Mouse (Mus musculus): ENCODE data around the gene Mgrn1.

The Mgrn1 gene

DNA sequence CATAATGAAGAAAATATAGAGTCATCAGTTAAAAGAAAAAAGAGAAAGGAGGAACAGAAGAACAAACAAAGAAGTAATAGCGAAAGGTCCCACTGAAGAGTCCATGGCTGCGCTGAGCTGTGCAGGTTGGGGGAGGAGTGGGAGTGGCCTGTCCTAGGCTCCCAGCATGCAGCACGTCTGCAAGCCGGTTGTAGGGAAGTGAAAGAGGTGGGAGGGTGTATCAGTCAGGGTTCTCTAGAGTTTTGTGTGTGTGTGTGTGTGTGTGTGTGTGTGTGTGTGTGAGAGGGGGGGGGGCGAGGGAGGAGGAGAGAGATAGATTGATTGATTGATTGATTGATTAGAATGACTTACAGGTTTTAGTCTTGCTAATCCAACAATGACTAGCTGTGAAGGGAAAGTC lies 21.9 kb downstream of the Mgrn1 start:
- no peak for DNase-seq (ENCODE audit: low spot score in 2 of 2)

DNA sequence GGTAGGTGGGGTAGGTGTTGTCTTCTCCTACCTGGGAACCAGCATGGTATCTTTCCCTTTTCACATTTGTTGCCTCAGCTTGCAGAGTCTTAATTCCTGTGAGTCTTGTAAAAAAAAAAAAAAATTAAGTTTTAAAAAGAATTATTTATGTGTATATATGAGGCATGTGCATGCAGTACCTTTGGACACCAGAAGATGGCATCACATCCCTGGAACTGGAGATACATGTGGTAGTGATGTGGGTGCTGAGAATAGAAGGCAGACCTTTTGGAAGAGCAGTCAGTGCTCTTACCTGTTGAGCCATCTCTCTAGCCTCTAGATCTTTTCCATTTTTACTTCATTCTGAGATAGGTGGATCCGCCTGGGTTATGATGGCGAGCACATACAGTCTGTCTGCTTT lies 23.7 kb downstream of the Mgrn1 start:
- no peak for DNase-seq (ENCODE audit: low spot score in 2 of 2)

- no peak for DNase-seq (ENCODE audit: low spot score in 2 of 2)
Measured at GRCm38 (mm10) chr16:4910758-4911157, 24.7 kb downstream of the Mgrn1 start.

GRCm38 (mm10) chr16:4912074-4912648 lies 26.1 kb downstream of the Mgrn1 start:
- DNase-seq (ENCODE audit: low spot score in 2 of 2) = no peak

DNA sequence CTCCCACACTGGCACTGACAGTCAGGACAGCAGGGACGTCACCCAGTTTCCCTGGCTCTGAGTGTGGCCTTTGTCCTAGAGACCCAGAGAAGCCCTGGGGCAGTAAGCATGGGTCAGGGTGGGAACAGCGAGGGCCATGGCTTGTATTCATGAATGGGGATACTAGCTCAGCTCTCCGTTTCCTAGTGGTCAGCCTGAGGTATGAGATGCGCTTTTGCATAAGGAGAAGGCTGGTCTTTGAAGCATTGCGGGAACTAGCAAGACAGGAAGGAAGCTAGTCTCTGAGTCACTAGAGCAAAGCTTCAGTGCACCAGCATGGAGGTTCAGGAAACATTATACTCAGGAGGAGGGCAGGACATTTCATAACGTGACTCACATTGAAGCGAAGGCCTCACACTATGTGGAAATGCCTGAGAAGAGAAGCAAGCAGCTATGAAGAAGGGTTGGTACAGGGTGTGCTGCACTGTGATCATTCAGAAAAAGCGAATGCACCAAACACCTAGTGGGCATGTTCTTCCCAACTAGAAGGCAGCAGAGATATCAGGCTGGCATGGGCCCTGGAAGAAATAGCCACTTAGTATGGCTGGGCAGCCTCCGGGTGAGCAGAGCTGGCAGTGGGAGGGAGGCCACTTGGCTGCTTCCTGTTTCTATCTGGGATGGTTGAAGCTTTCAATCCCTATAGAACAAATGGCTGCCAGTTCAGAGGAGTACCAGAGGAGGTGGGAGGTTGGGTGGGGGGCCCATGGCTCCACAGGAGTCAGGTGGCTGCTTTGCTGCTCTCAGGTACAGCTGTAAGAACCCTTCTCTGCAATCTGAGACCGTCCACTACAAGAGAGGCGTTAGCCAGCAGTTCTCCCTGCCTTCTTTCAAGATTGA lies 27.1 kb downstream of the Mgrn1 start:
- DNase-seq (ENCODE audit: low spot score in 2 of 2) = no peak

DNA sequence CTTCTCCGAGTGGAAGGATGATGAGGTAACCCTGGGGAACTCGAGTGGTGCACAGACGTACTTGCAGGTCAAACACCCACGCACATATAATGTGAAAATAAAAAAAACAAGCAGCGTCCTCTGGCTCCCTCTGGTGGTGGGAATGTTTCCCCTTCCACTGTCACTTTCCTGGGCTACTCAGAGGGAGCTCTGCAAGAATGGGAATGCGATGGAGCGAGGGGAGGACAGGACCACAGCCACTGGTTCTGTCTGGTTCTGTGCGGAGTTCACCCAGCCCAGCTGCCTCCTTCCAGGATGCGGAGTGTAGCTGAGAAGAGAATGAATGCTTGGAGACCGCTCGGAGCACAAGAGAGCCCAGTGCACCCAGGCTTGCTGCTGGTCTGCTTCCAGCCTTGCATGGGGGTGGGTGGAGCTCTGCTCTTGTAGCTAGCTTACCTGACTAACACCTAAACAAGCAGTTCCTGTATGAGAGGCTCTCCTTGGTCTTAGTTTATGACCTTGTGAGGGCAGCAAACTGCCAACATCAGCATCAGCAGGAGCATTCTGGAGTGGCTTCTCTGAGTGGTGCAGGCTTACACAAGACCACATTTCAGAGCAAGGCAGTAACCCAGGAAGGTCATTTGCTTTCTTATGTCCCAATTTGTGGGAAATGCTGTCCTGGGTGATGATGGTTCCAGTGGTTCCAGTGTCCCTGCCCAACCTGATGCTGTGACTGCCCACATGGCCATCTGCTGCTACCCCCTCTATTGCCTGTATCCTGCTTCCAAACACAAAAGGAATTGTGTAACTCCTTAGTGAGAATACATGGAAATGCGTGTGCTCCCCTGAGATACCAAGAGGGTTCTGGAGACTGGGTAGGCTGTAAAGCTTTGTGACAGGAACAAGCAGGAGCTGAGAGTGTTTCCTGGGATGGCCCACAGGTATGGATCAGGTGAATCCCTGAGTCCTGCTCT lies 28.0 kb downstream of the Mgrn1 start:
- DNase-seq (ENCODE audit: low spot score in 2 of 2) = peak; percentile 70 to 89

DNA sequence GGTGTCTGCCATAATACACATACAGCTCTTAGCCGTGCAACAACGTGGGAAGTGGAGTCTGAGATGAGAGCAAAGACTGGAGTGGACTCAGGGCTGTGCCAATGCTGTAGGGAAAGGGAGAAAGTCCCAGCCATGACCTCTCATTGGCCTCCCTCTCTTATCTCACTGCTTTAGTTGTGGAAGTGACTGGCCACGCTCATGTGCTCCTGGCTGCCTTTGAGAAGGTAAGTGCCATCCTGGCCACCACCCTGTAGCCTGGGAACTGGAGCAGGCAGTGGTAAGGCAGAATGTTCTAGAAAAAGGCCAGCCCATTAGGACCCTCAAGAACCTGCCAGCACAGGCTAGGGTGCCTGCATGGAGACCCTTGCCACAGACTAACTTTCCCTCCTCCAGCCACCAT lies 29.9 kb downstream of the Mgrn1 start:
- no peak for DNase-seq (ENCODE audit: low spot score in 2 of 2)

GRCm38 (mm10) chr16:4916608-4917007 lies 30.6 kb downstream of the Mgrn1 start:
- no peak for DNase-seq (ENCODE audit: low spot score in 2 of 2)

DNA sequence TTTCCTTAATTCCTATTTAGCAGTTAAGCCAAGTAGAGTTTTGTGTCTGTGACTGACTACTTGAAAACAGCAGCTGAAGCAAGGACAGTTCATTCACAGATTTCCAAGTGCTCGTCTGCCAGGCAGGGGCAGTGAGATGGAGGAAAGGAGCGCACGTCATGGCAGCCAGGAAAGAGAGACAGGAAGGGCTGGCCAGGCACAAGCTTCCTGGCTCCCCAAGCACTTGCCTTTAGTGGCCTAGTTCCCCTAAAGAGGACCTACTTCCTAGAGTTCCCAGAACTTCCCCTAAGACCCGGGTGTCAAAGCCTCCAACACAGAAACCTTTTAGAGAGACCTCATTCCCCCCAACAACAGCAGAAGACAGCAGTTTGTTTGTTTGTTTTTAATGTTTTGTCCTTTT lies 34.5 kb downstream of the Mgrn1 start:
- no peak for DNase-seq (ENCODE audit: low spot score in 2 of 2)

GRCm38 (mm10) chr16:4922481-4922880 lies 36.4 kb downstream of the Mgrn1 start:
- no peak for DNase-seq (ENCODE audit: low spot score in 2 of 2)

DNA sequence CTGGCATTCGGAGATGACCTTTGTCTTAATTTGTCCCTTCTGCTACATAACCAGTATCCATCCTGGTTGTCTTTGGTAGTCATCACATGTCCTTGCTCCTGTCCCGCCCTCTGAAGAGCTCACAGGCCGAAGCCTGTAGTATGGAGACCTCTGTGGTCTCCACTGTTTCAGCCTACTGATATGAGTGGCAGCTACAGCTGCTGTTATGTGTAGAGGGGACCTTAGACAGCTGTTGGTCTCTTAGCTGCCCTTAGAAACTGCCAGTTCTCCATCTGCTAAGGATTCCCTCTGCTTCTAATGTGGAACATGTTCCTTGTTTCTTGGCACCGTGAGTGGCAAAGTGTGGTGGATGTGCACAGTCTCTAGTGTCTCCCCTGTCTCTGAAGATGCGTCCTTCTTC lies 37.9 kb downstream of the Mgrn1 start:
- no peak for DNase-seq (ENCODE audit: low spot score in 2 of 2)

- DNase-seq (ENCODE audit: low spot score in 2 of 2) = no peak
Measured at GRCm38 (mm10) chr16:4927967-4928366, 41.9 kb downstream of the Mgrn1 start.

DNA sequence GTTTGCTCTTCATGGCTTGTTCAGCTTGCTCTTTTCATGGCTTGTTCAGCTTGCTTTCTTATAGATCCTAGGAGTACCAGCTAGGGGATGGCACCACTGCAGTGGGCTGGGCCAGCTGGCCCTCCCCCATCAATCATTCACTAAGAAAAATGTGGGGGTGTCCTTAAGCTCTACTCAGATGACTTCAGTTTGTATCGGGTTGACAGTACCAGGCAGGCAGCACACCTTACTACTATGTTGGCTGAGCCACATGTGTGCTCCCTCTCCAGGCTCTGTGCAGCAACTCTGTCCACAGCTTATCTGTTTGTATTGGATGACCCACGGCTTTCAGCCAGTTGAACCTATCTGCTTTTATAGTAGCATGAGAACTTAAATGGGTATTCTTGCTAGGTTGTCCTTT lies 42.4 kb downstream of the Mgrn1 start:
- DNase-seq (ENCODE audit: low spot score in 2 of 2) = no peak

- no peak for DNase-seq (ENCODE audit: low spot score in 2 of 2)
Measured at GRCm38 (mm10) chr16:4932429-4932828, 46.4 kb downstream of the Mgrn1 start.

- DNase-seq (ENCODE audit: low spot score in 2 of 2) = no peak
Measured at GRCm38 (mm10) chr16:4935430-4935829, 49.4 kb downstream of the Mgrn1 start.

DNA sequence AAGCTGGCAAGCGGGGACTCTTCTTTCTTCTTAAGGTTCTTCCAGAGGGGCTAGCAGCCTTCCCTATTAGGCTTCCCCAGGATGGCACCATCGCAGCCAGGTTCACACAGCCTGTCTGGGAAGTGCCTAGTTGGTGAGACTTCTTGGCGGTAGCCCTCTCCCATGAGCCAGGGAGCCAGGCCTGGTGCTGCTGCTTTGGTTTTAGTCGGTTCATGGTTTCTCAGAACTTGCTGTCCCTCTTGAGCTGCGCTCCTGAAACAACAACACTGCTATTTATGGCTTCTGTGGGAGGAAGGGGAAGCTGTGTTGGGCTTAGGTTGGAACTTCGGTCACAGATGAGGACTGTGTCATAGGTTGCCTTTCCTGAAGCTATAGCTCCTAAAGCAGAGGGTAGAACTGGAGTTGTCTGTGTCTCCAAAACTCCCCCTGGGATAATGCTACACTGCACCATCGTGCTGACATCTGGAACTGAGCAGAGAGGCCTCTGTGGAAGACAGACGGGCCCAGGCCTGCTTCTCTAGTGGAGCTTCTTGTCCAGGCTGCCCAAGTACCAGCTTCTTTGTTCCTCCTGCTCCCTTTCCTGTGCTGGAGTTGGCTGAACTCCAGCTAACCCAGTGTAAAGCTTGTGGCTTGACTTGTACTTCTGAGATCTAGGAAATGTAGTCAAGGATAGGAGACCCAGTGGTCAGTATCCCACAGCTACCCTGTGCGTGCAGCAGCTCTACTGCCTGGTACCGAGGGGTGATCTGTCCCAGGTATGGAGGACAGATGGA lies 50.1 kb downstream of the Mgrn1 start:
- no peak for DNase-seq (ENCODE audit: low spot score in 2 of 2)

GRCm38 (mm10) chr16:4937351-4938190 lies 51.5 kb downstream of the Mgrn1 start:
- no peak for DNase-seq (ENCODE audit: low spot score in 2 of 2)

DNA sequence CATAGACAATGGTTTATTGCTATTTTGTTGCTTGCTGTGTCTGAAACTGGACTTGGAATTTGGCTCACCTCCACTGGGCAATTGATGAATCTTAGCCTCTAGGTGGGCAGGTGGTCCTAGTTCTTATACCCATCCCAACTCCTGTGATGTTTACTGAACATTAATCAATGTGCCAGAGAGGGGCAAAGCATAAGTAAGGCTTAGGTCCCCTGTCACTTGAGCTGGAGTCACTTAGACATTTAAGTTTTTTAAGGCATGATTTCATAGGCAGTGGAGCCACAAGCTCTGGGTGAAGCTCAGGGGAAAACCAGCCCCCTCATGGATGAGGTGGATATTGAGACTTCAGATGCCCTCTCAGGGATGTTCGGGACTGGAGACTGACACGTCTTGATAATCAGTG lies 52.4 kb downstream of the Mgrn1 start, which contains the start of gene Nudt16l1:
Nudt16l1 (plus strand) TSS at position 301 of the 400 bp plus-strand sequence.
- no peak for DNase-seq (ENCODE audit: low spot score in 2 of 2)

DNA sequence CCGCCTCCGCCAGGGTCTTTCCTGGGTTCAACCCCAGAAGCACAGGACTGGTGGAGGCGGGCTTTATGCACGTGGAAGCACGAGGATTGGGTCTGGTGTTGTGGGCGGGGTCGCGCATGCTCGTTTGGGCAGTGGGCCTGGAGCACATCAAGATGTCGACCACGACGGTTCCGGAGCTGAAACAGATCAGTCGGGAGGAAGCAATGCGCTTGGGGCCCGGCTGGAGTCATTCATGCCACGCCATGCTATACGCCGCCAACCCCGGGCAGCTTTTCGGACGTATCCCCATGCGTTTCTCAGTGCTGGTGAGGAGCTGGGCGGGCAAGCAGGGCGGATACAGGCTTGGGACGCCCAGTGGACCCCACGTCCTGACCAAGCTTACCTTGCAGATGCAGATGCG lies 52.9 kb downstream of the Mgrn1 start:
- peak; percentile 94 to 97 for DNase-seq (ENCODE audit: low spot score in 2 of 2)

- no peak for DNase-seq (ENCODE audit: low spot score in 2 of 2)
Measured at GRCm38 (mm10) chr16:4939412-4939811, 53.4 kb downstream of the Mgrn1 start.

All from urinary bladder, postnatal 4 days (tissue).